Mouse (Mus musculus): ENCODE measurements around the gene Dis3l. TPM values are rescaled to one million over a fixed set of nuclear protein-coding genes. Genes with fewer than 3 reads are reported as not detected.
"Not testable (repeated sequence)": the region's sequence is repeated elsewhere in the genome, so short reads cannot be mapped to it uniquely, and the experiment has no call there.

Dis3l gene
- polyA plus RNA-seq, 1 experiment from 2014 or later = 23.4 TPM

DNA sequence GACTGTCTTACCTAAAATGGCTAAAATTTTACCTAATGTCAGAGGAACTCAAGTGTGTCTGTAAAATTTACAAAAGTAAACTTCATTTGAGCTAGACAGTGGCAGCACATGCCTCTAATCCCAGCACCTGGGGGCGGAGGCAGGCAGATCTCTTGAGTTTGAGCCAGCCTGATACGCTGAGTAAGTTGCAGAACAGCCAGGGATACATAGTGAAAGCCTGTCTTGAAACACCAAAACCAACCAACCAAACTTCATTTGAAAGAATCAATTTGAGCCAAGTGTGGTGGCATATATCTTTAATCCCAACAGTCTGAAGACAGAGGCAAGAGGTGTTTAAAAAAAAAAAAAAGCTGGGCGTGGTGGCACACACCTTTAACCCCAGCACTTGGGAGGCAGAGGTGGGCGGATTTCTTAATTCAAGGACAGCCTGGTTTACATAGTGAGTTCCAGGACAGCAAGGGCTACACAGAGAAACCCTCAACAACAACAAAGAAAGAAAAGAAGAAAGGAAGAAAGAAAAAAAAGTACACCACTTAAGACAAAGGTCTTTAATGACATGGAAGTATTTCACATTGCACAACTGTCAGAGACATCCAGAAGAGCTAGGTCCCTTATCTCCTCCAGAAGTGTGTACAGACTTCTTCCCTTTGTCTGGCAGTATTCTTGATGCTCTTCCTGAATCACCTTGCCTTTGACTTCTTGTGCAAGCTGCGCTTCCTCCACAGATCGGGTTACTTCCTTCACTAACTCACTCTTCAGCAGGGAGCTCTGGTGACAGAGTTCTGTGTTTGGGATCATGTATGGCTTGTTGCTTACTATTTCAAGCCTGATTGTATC, 34.4 kb downstream of the Dis3l start:
- no peak overlapping the region for H3K4me2 ChIP-seq (replicated peaks; ENCODE audit: low read depth, low read length)
- WGBS = 81% methylated on average over 6 of the region's 6 CpGs
- no peaks in the 10 kb centered on the region for H3K27me3 ChIP-seq (ENCODE audit: control insufficient read depth, insufficient read depth, low read length)
- H3K9ac ChIP-seq (replicated peaks; ENCODE audit: low read depth, low read length) = 0 out of 2 replicates have a peak overlapping the region, but pooled peaks have one; percentile 7
- no peaks in the 10 kb centered on the region for H3K9me3 ChIP-seq (ENCODE audit: control insufficient read depth, low read depth, low read length)
- no peak overlapping the region for H3K4me3 ChIP-seq (ENCODE audit: low read depth, low read length)
- H3K36me3 ChIP-seq (ENCODE audit: control insufficient read depth, insufficient read depth, low read length) = peaks cover 50% of the 10 kb centered on the region
- no peaks in the 10 kb centered on the region for H3K4me1 ChIP-seq (ENCODE audit: control insufficient read depth, insufficient read depth, low read length)
- no peak overlapping the region for H3K27ac ChIP-seq (ENCODE audit: low read length)
- no peak for ATAC-seq (ENCODE audit: insufficient number of reproducible peaks, insufficient read depth, low FRiP score, low read depth)

DNA sequence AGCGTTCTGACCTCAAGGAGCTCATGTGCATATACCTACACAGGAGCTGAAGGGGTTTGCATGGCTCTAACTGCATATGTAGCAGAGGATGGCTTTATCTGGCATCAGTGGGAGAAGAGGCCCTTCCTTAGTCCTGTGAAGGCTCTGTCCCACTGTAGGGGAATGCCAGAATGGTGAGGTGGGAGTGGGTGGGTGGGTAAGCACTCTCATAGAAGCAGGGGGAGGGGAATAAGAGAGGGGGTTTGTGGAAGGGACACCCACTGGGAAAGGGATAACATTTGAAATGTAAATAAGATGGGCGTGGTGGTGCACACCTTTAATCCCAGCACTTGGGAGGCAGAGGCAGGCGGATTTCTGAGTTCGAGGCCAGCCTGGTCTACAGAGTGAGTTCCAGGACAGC, 38.0 kb downstream of the Dis3l start:
- ATAC-seq (ENCODE audit: insufficient number of reproducible peaks, insufficient read depth, low FRiP score, low read depth); H3K4me3 ChIP-seq (ENCODE audit: low read depth, low read length); H3K9ac ChIP-seq (replicated peaks; ENCODE audit: low read depth, low read length); H3K27me3 ChIP-seq (ENCODE audit: control insufficient read depth, insufficient read depth, low read length); H3K27ac ChIP-seq (ENCODE audit: low read length); H3K4me1 ChIP-seq (ENCODE audit: control insufficient read depth, insufficient read depth, low read length); H3K4me2 ChIP-seq (replicated peaks; ENCODE audit: low read depth, low read length); H3K9me3 ChIP-seq (ENCODE audit: control insufficient read depth, low read depth, low read length): not testable (repeated sequence)
- H3K36me3 ChIP-seq (ENCODE audit: control insufficient read depth, insufficient read depth, low read length) = peaks cover 55% of the 10 kb centered on the region
- 95% methylated on average over 3 of the region's 4 CpGs for whole genome bisulfite sequencing

GRCm38 (mm10) chr9:64282404-64282987, 58.6 kb downstream of the Dis3l start:
- peak overlapping the region; percentile 65 for H3K4me2 ChIP-seq (replicated peaks; ENCODE audit: low read depth, low read length)
- peak overlapping the region; percentile 75 for H3K4me3 ChIP-seq (ENCODE audit: low read depth, low read length)
- no peak overlapping the region for H3K27ac ChIP-seq (ENCODE audit: low read length)
- H3K9ac ChIP-seq (replicated peaks; ENCODE audit: low read depth, low read length) = peak overlapping the region; percentile 92
- WGBS = 42% methylated on average over 5 of the region's 5 CpGs
- peaks cover 6% of the 10 kb centered on the region; the same call in 1 of the 2 replicates for H3K4me1 ChIP-seq (ENCODE audit: control insufficient read depth, insufficient read depth, low read length)
- no peaks in the 10 kb centered on the region for H3K9me3 ChIP-seq (ENCODE audit: control insufficient read depth, low read depth, low read length)
- no peak for ATAC-seq (ENCODE audit: insufficient number of reproducible peaks, insufficient read depth, low FRiP score, low read depth)
- no peaks in the 10 kb centered on the region; the same call in 1 of the 2 replicates for H3K36me3 ChIP-seq (ENCODE audit: control insufficient read depth, insufficient read depth, low read length)
- H3K27me3 ChIP-seq (ENCODE audit: control insufficient read depth, insufficient read depth, low read length) = no peaks in the 10 kb centered on the region

GRCm38 (mm10) chr9:64281781-64282178, 59.3 kb downstream of the Dis3l start:
- peak overlapping the region; percentile 88 for H3K27ac ChIP-seq (ENCODE audit: low read length)
- no peaks in the 10 kb centered on the region for H3K9me3 ChIP-seq (ENCODE audit: control insufficient read depth, low read depth, low read length)
- peak overlapping the region; percentile 65 for H3K4me2 ChIP-seq (replicated peaks; ENCODE audit: low read depth, low read length)
- H3K4me3 ChIP-seq (ENCODE audit: low read depth, low read length) = peak overlapping the region; percentile 75
- no peaks in the 10 kb centered on the region; the same call in 1 of the 2 replicates for H3K36me3 ChIP-seq (ENCODE audit: control insufficient read depth, insufficient read depth, low read length)
- 0% methylated on average over 22 of the region's 24 CpGs for WGBS
- peak overlapping the region; percentile 92 for H3K9ac ChIP-seq (replicated peaks; ENCODE audit: low read depth, low read length)
- H3K4me1 ChIP-seq (ENCODE audit: control insufficient read depth, insufficient read depth, low read length) = peaks cover 6% of the 10 kb centered on the region; the same call in 1 of the 2 replicates
- peak; percentile 85 for ATAC-seq (ENCODE audit: insufficient number of reproducible peaks, insufficient read depth, low FRiP score, low read depth)
- H3K27me3 ChIP-seq (ENCODE audit: control insufficient read depth, insufficient read depth, low read length) = no peaks in the 10 kb centered on the region

DNA sequence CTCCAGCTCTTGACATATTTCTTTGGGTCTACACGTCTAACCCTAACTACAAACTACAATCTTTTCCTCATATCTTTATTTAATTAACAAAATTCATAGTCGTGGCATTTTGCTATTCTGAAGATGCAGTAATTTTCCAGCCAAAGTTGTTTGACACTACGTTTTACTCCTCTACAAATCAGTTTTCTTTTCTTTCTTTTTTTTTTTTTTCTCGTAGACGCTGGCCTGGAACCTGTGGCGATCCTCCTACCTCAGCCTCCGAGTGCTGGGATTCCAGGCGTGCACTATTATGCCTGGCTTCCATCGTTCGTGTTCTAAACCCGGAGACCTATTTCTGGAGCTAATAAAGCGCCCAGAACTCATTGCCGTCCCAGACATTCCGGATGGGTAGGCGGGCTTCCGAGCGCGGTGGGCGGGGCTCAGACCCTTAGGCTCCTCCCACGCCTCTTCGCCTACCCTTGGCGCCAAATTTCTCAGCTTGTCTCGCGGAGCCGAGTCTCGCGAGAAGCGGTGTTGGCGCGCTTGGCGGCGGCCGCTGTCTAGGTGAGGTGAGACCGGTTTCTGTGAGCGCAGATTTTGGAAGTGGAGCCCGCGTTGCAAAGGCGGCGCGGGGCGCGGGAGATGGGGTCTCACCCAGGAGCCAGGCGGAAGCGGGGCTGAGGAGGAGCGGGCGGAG, 59.8 kb downstream of the Dis3l start, which contains the start of gene Tipin:
Gene Tipin (plus strand): TSS at position 477 of the 676 bp plus-strand sequence.
- H3K36me3 ChIP-seq (ENCODE audit: control insufficient read depth, insufficient read depth, low read length) = no peaks in the 10 kb centered on the region; the same call in 1 of the 2 replicates
- H3K9me3 ChIP-seq (ENCODE audit: control insufficient read depth, low read depth, low read length) = no peaks in the 10 kb centered on the region
- no peaks in the 10 kb centered on the region for H3K27me3 ChIP-seq (ENCODE audit: control insufficient read depth, insufficient read depth, low read length)
- peaks cover 6% of the 10 kb centered on the region; the same call in 1 of the 2 replicates for H3K4me1 ChIP-seq (ENCODE audit: control insufficient read depth, insufficient read depth, low read length)
- peak within 1 kb of the TSS; percentile 75 for H3K4me3 ChIP-seq (ENCODE audit: low read depth, low read length)
- peak within 1 kb of the TSS; percentile 92 for H3K9ac ChIP-seq (replicated peaks; ENCODE audit: low read depth, low read length)
- H3K4me2 ChIP-seq (replicated peaks; ENCODE audit: low read depth, low read length) = peak within 1 kb of the TSS; percentile 65
- H3K27ac ChIP-seq (ENCODE audit: low read length) = peak within 1 kb of the TSS; percentile 88
- ATAC-seq (ENCODE audit: insufficient number of reproducible peaks, insufficient read depth, low FRiP score, low read depth) = peak; percentile 93
- WGBS = 2% methylated on average over 46 of the region's 46 CpGs

DNA sequence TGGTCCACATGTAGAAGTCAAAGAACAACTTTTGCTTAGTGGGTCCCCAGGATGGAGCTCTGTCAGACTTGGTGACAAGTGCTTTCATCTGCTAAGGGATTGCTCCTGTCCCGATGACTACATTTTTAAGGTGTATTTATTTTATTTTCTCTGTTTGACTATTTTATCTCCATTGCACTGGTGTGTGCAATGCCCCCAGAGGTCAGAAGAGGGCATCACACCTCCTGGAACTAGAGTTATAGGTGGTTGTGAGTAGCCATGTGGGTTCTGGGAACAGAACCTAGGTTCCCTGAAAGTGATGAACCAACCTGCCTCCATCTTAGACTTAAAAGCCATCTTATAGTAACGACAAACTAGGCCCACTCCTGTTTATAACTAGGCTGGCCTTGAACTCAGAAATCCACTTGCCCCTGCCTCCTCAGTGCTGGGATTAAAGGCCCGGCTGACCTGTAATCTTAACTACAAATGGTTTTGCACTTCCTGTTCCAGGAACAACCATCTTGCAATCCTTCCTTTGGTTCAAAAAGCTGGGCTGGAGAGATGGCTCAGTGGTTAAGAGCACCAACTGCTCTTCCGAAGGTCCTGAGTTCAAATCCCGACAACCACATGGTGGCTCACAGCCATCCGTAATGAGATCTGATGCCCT, 62.3 kb downstream of the Dis3l start:
- no peak for ATAC-seq (ENCODE audit: insufficient number of reproducible peaks, insufficient read depth, low FRiP score, low read depth)
- Histone ChIP-seq H3K4me1 (ENCODE audit: control insufficient read depth, insufficient read depth, low read length) (peaks cover 6% of the 10 kb centered on the region; the same call in 1 of the 2 replicates), H3K4me3 (ENCODE audit: low read depth, low read length) (no peak overlapping the region), H3K9ac (replicated peaks; ENCODE audit: low read depth, low read length) (no peak overlapping the region), H3K4me2 (replicated peaks; ENCODE audit: low read depth, low read length) (no peak overlapping the region), H3K27me3 (ENCODE audit: control insufficient read depth, insufficient read depth, low read length) (no peaks in the 10 kb centered on the region), H3K27ac (ENCODE audit: low read length) (no peak overlapping the region), H3K9me3 (ENCODE audit: control insufficient read depth, low read depth, low read length) (no peaks in the 10 kb centered on the region), H3K36me3 (ENCODE audit: control insufficient read depth, insufficient read depth, low read length) (no peaks in the 10 kb centered on the region; the same call in 1 of the 2 replicates)
- WGBS = 94% methylated on average over 6 of the region's 6 CpGs

GRCm38 (mm10) chr9:64277706-64278105, 63.4 kb downstream of the Dis3l start:
- ATAC-seq (ENCODE audit: insufficient number of reproducible peaks, insufficient read depth, low FRiP score, low read depth) = no peak
- no peaks in the 10 kb centered on the region for H3K36me3 ChIP-seq (ENCODE audit: control insufficient read depth, insufficient read depth, low read length)
- no peaks in the 10 kb centered on the region for H3K27me3 ChIP-seq (ENCODE audit: control insufficient read depth, insufficient read depth, low read length)
- H3K9me3 ChIP-seq (ENCODE audit: control insufficient read depth, low read depth, low read length) = no peaks in the 10 kb centered on the region
- H3K4me3 ChIP-seq (ENCODE audit: low read depth, low read length) = no peak overlapping the region
- 68% methylated on average over 8 of the region's 8 CpGs for WGBS
- no peak overlapping the region for H3K27ac ChIP-seq (ENCODE audit: low read length)
- H3K4me2 ChIP-seq (replicated peaks; ENCODE audit: low read depth, low read length) = no peak overlapping the region
- peaks cover 6% of the 10 kb centered on the region; the same call in 1 of the 2 replicates for H3K4me1 ChIP-seq (ENCODE audit: control insufficient read depth, insufficient read depth, low read length)
- no peak overlapping the region for H3K9ac ChIP-seq (replicated peaks; ENCODE audit: low read depth, low read length)

DNA sequence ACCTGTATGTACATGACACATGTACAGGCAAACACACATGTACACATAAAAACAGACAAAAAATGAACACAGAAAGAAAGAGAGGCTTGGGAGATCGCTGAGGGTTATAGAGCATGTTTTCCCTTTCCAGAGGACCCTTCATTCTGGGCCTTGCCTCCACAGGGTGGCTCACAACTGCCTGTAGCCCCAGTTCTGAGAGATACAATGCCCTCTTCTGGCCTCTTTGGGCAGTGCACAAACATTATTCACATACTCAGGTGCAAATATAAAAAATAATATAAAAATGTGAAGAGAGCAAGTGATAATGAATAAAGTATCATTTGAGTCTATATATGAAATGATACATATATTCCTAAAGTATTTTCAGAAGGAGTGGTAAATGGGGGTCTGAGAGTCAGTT, 66.2 kb downstream of the Dis3l start:
- H3K4me2 ChIP-seq (replicated peaks; ENCODE audit: low read depth, low read length) = no peak overlapping the region
- no peaks in the 10 kb centered on the region for H3K4me1 ChIP-seq (ENCODE audit: control insufficient read depth, insufficient read depth, low read length)
- no peaks in the 10 kb centered on the region for H3K36me3 ChIP-seq (ENCODE audit: control insufficient read depth, insufficient read depth, low read length)
- no peak overlapping the region for H3K4me3 ChIP-seq (ENCODE audit: low read depth, low read length)
- no peaks in the 10 kb centered on the region for H3K9me3 ChIP-seq (ENCODE audit: control insufficient read depth, low read depth, low read length)
- WGBS = 44% methylated on average over 1 of the region's 1 CpGs
- H3K9ac ChIP-seq (replicated peaks; ENCODE audit: low read depth, low read length) = no peak overlapping the region
- no peaks in the 10 kb centered on the region for H3K27me3 ChIP-seq (ENCODE audit: control insufficient read depth, insufficient read depth, low read length)
- no peak for ATAC-seq (ENCODE audit: insufficient number of reproducible peaks, insufficient read depth, low FRiP score, low read depth)
- no peak overlapping the region for H3K27ac ChIP-seq (ENCODE audit: low read length)

Measured in stomach, embryonic 14.5 days (tissue).